Mouse (Mus musculus) spleen, embryonic (tissue): ENCODE measurements at regions not wholly inside any gene's neighbourhood (a gene's known extent, or its start where the extent isn't known, plus 50 kb on each side); places are given as distances from the start of the nearest gene placed in this dataset.

Experiments used
- CTCF ChIA-PET: fragments of 350-600 bp; sonication (Branson Sonifier 250); formaldehyde crosslinking; loops from one replicate; lab custom pipeline; 2022; lab: Charles Lee

- CTCF ChIA-PET = no interaction called here
Measured at GRCm38 (mm10) chr8:10931266-10931665, 77.0 kb downstream of the Irs2 start.

DNA sequence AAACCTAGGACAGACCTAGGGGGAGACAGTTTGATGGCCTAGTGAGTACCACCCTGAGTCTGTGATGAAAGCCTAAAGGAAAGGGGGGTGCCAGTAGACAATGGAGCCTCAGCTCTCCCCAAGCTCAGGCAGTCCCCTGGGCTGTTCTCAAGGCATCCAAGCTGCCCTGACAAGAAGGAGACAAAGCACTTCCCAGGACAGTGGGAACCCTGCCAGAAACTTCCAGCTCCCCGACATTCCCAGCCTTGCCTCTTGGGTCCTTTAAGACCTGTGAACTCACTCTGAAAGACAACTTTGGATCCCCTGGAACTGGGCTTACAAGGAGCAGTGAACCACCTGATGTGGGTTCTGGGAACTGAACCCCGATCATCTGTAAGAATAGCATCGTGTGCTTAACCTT lies 79.4 kb downstream of the Irs2 start:
- CTCF ChIA-PET = no interaction called here

DNA sequence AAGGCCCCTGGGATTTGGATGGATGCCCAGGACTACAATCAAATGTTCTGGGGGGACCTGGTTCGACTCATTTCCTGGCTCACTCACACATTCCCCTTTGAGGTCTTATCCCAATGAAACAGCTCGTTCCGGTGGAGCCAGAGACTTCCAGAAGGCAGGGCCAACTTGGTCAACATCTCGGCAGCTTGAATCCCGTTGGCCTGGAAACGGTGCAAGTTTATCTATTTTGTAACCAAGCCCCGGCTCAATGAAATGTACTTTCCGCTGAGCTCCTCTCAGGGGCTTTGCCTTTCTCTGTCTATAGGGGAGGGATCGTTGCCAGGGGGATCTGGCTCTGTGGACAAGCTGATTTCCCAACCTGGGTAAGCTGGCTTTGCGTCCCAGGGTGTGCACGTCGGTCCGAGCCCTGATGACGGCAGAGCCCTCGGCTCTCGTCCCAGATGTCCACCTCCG lies 79.9 kb downstream of the Irs2 start:
- CTCF ChIA-PET = no interaction called here

DNA sequence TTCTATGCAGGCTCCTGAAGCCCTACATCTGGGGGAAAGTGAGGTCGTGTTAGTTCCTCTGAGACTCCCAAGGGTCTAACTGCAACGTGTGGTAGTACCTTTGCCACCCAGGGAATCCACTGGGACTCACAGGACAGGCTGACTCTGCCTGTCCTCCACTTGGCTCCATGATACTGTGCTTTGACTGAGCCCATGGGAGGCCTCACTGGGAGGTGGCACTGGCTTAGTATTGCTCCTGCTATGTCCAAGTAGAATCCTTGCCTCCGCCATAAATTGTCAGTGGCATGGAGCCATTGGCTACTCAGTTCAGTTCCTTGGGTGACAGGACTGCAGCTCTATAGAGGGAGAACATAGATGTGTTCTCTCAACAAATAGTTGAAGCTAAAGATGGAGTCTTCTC lies 81.1 kb downstream of the Irs2 start:
- CTCF ChIA-PET = no interaction called here

GRCm38 (mm10) chr8:10926518-10926915 lies 81.7 kb downstream of the Irs2 start:
- CTCF ChIA-PET = no interaction called here

DNA sequence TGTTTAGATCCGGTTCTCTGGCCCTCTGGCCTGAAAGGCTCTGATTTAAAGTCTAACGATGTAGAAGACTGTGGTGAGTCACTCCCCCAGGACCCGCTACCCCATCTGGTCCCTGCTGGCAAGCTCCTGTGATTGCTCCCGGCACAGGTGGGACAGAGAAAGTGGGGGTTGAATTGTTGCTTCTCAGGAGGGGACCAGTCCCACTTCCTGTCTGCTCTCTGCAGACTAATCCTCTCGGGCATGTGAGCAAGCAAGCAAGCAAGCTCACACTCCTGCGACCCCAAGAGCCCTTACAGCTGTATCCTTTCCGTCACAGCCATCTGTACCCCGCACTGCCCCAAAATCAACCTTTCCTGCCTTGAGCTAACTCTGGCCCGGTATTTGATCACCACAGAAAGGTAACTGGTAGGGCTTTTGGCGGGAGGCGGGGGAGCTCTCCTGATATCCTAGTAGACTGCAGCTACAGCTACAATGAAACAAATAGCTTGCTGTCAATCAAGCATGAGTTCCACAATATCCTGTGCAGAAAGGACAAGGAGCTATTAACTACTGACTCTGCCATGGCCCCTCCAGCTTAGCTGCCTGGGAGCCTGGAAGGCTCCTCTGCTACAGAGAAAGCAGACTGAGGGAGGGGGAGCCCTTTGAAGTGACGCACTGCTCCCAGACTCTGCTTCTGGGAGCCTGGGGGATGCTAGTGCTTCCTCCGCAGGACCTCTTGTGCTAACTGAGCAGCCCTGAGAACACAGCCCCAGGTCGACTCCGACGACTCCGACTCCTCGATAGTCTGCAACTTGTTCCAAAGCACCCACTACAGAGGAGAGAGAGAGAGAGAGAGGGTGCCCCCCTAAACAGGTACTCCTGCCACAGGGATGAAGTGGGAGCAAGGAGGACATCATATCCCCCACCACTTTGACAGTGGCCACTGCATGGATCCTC lies 82.4 kb downstream of the Irs2 start:
- CTCF ChIA-PET = no interaction called here

DNA sequence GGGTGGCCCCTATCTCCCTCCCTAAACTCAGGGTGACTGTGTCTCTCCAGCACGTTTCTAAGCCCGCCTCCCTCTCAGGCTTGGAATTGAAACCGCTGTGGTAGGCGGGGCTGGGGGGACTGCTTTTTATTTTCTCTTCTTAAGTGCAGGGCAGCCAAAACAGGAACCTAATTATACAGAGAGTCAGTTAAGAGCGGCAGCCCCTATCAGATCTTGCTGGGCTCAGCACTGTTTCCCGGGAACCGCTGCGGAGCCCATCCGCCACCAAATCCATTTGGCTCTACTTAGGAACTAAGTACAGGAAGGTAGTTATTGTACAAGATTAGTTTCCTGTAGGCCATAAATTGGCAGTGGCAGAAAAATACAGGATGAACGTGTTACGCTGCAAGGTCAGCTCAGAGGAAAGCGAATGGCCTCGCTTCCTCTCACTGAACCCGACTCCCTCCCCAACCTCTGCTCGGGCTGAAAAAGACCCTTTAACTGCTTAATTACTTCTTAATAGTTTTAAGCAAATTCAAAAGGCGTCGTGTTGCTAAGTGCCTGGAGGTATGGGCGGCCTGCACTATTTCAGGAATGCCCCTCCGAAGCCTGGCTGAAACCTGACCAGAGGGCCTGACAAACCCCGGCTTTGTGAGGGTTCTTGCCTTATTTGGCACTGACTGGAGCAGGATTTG lies 83.6 kb downstream of the Irs2 start:
- CTCF ChIA-PET = interaction anchor here (0.6 to 0.7 kb wide), 3 partner anchors 54 to 289 kb away, joined by 4 read pairs; no protein-coding TSS in a partner anchor

DNA sequence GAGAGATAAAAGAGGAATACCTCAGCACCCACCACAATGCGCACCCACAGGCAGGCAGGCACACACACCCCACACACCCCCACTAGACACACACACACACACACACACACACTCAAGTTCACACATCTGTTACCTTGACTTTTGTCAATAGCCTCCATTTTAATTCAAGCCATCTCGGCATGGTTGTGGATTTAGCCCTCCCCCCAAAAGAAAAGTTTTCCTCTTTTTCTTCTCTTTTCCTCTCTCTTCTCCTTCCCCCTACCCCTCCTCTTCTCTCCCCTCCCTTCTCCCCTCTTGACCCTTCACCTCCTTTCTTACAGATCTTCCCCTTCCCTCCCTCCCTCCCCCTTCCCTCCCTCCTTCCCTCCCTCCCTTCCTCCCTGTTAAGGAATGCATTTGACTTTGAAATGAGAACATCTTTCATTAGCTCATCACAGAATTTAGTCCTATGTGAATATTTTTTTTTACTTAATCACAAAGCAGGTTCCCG lies 84.2 kb downstream of the Irs2 start:
- CTCF ChIA-PET = interaction anchor here (0.6 kb wide), 1 partner anchor 290 kb away, joined by 4 read pairs; no protein-coding TSS in a partner anchor

GRCm38 (mm10) chr8:10923071-10924000 lies 84.9 kb downstream of the Irs2 start:
- CTCF ChIA-PET = no interaction called here

GRCm38 (mm10) chr8:10922209-10923030 lies 85.8 kb downstream of the Irs2 start:
- CTCF ChIA-PET = interaction anchor here (0.8 kb wide), 1 partner anchor 28 kb away, joined by 4 read pairs; no protein-coding TSS in a partner anchor

- CTCF ChIA-PET = no interaction called here
Measured at GRCm38 (mm10) chr8:10921439-10922191, 86.6 kb downstream of the Irs2 start.

- CTCF ChIA-PET = no interaction called here
Measured at GRCm38 (mm10) chr8:10919620-10920019, 88.6 kb downstream of the Irs2 start.

DNA sequence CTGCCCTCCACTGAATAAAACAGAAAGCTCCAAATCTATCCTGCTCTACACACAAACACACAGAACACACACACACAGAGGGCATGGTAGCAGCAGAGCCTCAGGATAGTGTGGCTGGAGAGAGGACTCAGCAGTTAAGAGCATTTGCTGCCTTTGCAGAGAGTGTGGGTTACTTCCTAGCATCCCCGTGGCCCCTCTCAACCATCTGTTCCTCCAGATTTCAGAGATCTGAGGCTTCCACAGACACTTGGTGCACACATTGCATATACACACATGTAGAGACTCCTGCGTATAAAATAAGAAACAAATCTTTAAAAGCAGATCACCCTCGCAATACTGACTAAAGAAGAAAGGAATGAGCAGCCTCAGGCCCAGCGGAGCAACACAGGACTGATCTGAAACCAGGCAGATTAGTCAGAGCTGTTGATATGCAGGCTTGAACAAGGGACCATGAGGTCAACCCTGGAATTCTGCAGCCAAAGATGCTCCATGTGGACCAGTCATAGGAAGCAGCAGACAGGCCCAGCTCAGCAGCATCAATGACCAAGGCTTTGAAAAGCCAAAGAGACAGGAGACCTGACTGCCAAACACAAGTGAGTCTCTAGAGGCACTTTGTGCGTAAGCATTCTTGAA lies 89.7 kb downstream of the Irs2 start:
- CTCF ChIA-PET = no interaction called here

DNA sequence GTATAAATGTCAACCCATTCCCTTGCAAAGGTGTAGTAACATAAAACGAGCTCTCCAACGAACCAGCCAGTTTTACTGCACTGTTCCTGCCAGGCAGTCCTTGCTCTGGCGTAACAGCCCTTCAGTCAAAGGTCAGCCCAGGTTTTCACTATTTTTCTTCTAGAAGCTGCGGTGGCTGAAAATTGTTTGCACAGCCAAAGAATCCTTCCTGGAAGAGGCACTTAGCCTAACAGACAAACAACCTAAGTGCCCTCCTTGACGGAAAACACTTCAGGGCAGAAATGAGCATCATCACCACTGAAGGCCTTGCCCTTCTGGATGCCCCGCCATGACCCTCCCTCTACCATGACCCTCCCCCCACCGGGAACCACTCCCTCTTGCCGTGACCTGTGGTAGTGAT lies 93.6 kb downstream of the Irs2 start:
- CTCF ChIA-PET = interaction anchor here (0.7 kb wide), 1 partner anchor 84 kb away, joined by 4 read pairs; no protein-coding TSS in a partner anchor

- CTCF ChIA-PET = no interaction called here
Measured at GRCm38 (mm10) chr8:10912436-10912835, 95.8 kb downstream of the Irs2 start.

GRCm38 (mm10) chr8:10911371-10911770 lies 96.9 kb downstream of the Irs2 start:
- CTCF ChIA-PET = no interaction called here

GRCm38 (mm10) chr8:10910954-10911353 lies 97.3 kb downstream of the Irs2 start:
- CTCF ChIA-PET = no interaction called here

DNA sequence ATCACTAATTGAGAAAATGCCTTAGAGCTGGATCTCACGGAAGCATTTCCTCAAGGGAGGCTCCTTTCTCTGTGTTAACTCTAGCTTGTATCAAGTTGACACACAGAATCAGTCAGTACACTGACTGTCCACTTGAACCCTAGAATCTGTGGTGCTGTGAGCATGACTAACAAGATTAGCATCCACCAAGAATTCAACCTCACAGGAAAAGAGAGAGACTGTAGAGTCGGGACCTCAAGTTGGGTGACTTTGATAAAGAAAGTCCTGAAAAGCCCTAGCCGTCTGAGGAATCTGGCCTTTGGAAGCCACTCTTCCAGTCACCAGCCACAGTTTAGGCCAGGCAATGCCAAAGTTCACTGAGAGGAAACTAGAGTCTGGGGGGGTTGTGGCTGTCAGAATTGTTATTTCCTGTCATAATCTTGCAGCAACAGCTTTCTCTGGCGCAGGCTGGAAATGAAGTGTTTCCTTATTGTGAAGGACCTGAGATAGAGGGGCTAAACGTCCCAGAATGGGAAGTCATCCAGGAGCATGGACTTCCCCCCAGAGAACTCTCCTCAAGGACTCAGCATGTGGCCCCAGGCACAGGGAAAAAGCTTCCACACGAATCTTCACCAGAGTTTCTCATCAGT lies 97.9 kb downstream of the Irs2 start:
- CTCF ChIA-PET = no interaction called here

GRCm38 (mm10) chr8:10909155-10909554 lies 99.1 kb downstream of the Irs2 start:
- CTCF ChIA-PET = no interaction called here
